In the genomic region with DNA sequence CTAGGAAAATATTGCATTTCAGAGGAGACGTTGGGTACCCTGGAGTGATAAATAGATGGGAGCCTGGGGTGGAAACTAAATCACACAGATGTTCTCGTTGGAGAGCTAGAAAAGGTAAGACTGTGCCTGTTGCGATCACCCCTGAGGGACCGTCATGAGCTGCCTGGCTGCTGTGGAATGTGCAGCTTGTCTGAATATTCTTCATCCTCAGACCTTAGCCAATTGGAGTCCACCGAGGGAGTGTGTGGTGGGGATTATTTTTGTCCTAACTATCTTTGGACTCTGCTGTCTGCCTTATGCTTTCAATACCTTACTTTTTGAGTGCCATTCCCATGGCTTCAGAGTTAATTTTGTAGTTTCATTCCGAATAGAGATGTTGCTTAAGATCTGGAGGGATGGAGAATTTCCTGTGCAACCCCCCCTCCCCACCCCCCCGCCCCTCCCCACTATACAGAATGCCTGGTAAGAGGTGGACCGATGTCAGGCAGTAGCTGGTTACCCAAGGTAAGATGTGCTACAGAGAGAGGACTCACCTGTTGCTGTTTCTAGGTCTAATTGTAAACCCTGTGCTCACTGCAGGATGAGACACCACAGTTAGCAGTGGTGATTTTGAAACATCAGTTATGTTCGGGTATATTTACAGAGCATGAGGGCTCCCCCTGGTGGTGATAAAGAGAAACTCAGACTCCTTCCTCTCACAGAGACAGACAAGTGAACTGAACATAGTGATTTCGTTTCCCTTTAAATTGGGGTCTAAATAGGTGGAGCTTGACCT, we compare ENCODE assay signal across 8 mouse cellular contexts. TPM values are rescaled to one million over a fixed set of nuclear protein-coding genes. Genes with fewer than 3 reads are reported as not detected.
A peak's percentile ranks its signal among the peaks of the same experiment; 100 is the strongest.
DNase-seq lines count a peak whose midpoint lies in the region; ATAC-seq and TF ChIP-seq lines count a peak whose summit lies in the region.

No protein-coding gene starts in this region.

- peak; percentile 82 for ATAC-seq in embryonic facial prominence, embryonic 14.5 days (ENCODE audit: low read depth)
- ATAC-seq in heart, embryonic 11.5 days (replicated peaks; ENCODE audit: insufficient number of reproducible peaks, low FRiP score, low TSS enrichment) = 0 out of 2 replicates have a peak, but pooled peaks have one; percentile 31
- ATAC-seq in limb, embryonic 13.5 days (ENCODE audit: low FRiP score, low read depth) = peak; percentile 82
- peak; percentile 20 for ATAC-seq in midbrain, postnatal 0 days (ENCODE audit: low FRiP score)
- peak; percentile 57; the same call in 1 of the 2 replicates for ATAC-seq in stomach, postnatal 0 days (ENCODE audit: low FRiP score, low TSS enrichment)

- in situ Hi-C loops in CH12.LX (cut with MboI; ENCODE audit: low pct_ligation_motif_present, low pct_unique_long_range_greater_than_20kb, low sequenced_read_pairs) = no loop called here

- WGBS in embryonic facial prominence, embryonic 14.5 days = 50% methylated on average over 10 of the region's 10 CpGs
- 46% methylated on average over 10 of the region's 10 CpGs for WGBS in heart, embryonic 11.5 days (ENCODE audit: insufficient replicate concordance)
- WGBS in limb, embryonic 13.5 days = 45% methylated on average over 10 of the region's 10 CpGs
- WGBS in midbrain, postnatal 0 days = 59% methylated on average over 10 of the region's 10 CpGs
- whole genome bisulfite sequencing in stomach, postnatal 0 days = 48% methylated on average over 10 of the region's 10 CpGs

- peak overlapping the region; percentile 48; the same call in 1 of the 2 replicates for H3K4me2 ChIP-seq in CH12.LX (ENCODE audit: insufficient read depth, low read depth, poor library complexity, severe bottlenecking)
- H3K4me2 ChIP-seq in embryonic facial prominence, embryonic 14.5 days (ENCODE audit: low read depth, low read length) = no peak overlapping the region
- H3K4me2 ChIP-seq in heart, embryonic 11.5 days = peak overlapping the region; percentile 27; the same call in 1 of the 2 replicates
- no peak overlapping the region for H3K4me2 ChIP-seq in limb, embryonic 13.5 days (replicated peaks)
- no peak overlapping the region for H3K4me2 ChIP-seq in midbrain, postnatal 0 days (ENCODE audit: low read depth, low read length, poor library complexity, severe bottlenecking)
- H3K4me2 ChIP-seq in stomach, postnatal 0 days (replicated peaks; ENCODE audit: low read depth) = no peak overlapping the region

- TF ChIP-seq RAD21 in CH12.LX (IDR thresholded peaks at IDR 0.05; ENCODE audit: low read depth, low read length) = peak; percentile 71

- no peaks in the 10 kb centered on the region for H3K9me3 ChIP-seq in CH12.LX (replicated peaks; ENCODE audit: low read length)
- no peaks in the 10 kb centered on the region for H3K9me3 ChIP-seq in embryonic facial prominence, embryonic 14.5 days (ENCODE audit: control insufficient read depth, low read length)
- no peaks in the 10 kb centered on the region for H3K9me3 ChIP-seq in heart, embryonic 11.5 days (replicated peaks; ENCODE audit: control insufficient read depth, low read length)
- H3K9me3 ChIP-seq in limb, embryonic 13.5 days = no peaks in the 10 kb centered on the region
- no peaks in the 10 kb centered on the region for H3K9me3 ChIP-seq in midbrain, postnatal 0 days (ENCODE audit: low read length)
- no peaks in the 10 kb centered on the region for H3K9me3 ChIP-seq in stomach, postnatal 0 days (ENCODE audit: control insufficient read depth, low read length)

- H3K4me1 ChIP-seq in CH12.LX (ENCODE audit: control insufficient read depth in 1 of 2, insufficient read depth in 2 of 2) = no peaks in the 10 kb centered on the region
- H3K4me1 ChIP-seq in embryonic facial prominence, embryonic 14.5 days (ENCODE audit: control insufficient read depth, insufficient read depth, low read length) = no peaks in the 10 kb centered on the region
- peaks cover 5% of the 10 kb centered on the region; the same call in 1 of the 2 replicates for H3K4me1 ChIP-seq in heart, embryonic 11.5 days (ENCODE audit: control insufficient read depth, insufficient read depth, low read length)
- H3K4me1 ChIP-seq in limb, embryonic 13.5 days = no peaks in the 10 kb centered on the region
- H3K4me1 ChIP-seq in midbrain, postnatal 0 days (ENCODE audit: insufficient read depth, low read length) = no peaks in the 10 kb centered on the region
- no peaks in the 10 kb centered on the region for H3K4me1 ChIP-seq in stomach, postnatal 0 days (replicated peaks; ENCODE audit: control insufficient read depth, insufficient read depth)

- no peaks in the 10 kb centered on the region for H3K27me3 ChIP-seq in CH12.LX (replicated peaks)
- no peaks in the 10 kb centered on the region for H3K27me3 ChIP-seq in embryonic facial prominence, embryonic 14.5 days (replicated peaks; ENCODE audit: control insufficient read depth, insufficient read depth, low read length)
- no peaks in the 10 kb centered on the region for H3K27me3 ChIP-seq in heart, embryonic 11.5 days (ENCODE audit: control insufficient read depth, insufficient read depth, low read length)
- H3K27me3 ChIP-seq in limb, embryonic 13.5 days = no peaks in the 10 kb centered on the region
- no peaks in the 10 kb centered on the region for H3K27me3 ChIP-seq in midbrain, postnatal 0 days (ENCODE audit: insufficient read depth, low read length)
- H3K27me3 ChIP-seq in stomach, postnatal 0 days (ENCODE audit: control insufficient read depth, insufficient read depth, low read length) = no peaks in the 10 kb centered on the region

- H3K4me3 ChIP-seq in CH12.LX (replicated peaks in 1 of 3; ENCODE audit: low read depth in 2 of 3, low read length in 2 of 3, poor library complexity in 1 of 3) = no peak overlapping the region
- no peak overlapping the region for H3K4me3 ChIP-seq in embryonic facial prominence, embryonic 14.5 days (ENCODE audit: low read depth, low read length)
- no peak overlapping the region for H3K4me3 ChIP-seq in heart, embryonic 11.5 days (ENCODE audit: low read depth, low read length)
- H3K4me3 ChIP-seq in limb, embryonic 13.5 days = no peak overlapping the region
- no peak overlapping the region for H3K4me3 ChIP-seq in midbrain, postnatal 0 days (ENCODE audit: low read depth, low read length)
- no peak overlapping the region for H3K4me3 ChIP-seq in stomach, postnatal 0 days (ENCODE audit: low read depth, low read length)

- H3K79me2 ChIP-seq in CH12.LX (replicated peaks; ENCODE audit: control insufficient read depth, extremely low read depth, insufficient read depth, poor library complexity, severe bottlenecking) = no peaks in the 10 kb centered on the region

- peak; percentile 83 to 84 for TF ChIP-seq CTCF in CH12.LX (conservative IDR thresholded peaks at IDR 0.05 in 1 of 2, IDR thresholded peaks at IDR 0.05 in 1 of 2; ENCODE audit: low read depth in 2 of 2, low read length in 2 of 2)
- TF ChIP-seq CTCF in midbrain, postnatal 0 days (IDR thresholded peaks at IDR 0.05) = peak; percentile 96
- TF ChIP-seq CTCF in stomach, postnatal 0 days (IDR thresholded peaks at IDR 0.05; ENCODE audit: low read depth) = peak; percentile 93

- H3K9ac ChIP-seq in CH12.LX (ENCODE audit: insufficient read depth, low read depth) = no peak overlapping the region
- H3K9ac ChIP-seq in embryonic facial prominence, embryonic 14.5 days (ENCODE audit: low read depth, low read length) = no peak overlapping the region
- no peak overlapping the region for H3K9ac ChIP-seq in heart, embryonic 11.5 days (ENCODE audit: low read depth, low read length)
- H3K9ac ChIP-seq in limb, embryonic 13.5 days = no peak overlapping the region
- H3K9ac ChIP-seq in midbrain, postnatal 0 days (replicated peaks; ENCODE audit: low read length, poor library complexity, severe bottlenecking) = no peak overlapping the region
- no peak overlapping the region for H3K9ac ChIP-seq in stomach, postnatal 0 days (ENCODE audit: low read length)

- TF ChIP-seq EP300 in CH12.LX (IDR thresholded peaks at IDR 0.05; ENCODE audit: low read length) = no peak
- TF ChIP-seq EP300 in stomach, postnatal 0 days (optimal IDR thresholded peaks at IDR 0.05) = no peak

- DNase-seq in CH12.LX (ENCODE audit: extremely low read depth) = peak; percentile 82
- DNase-seq in adrenal gland, postnatal 36 days = peak; percentile 49 to 80
- peak; percentile 89 for DNase-seq in embryonic facial prominence, embryonic 14.5 days (ENCODE audit: low spot score)
- peak; percentile 77 for DNase-seq in kidney, adult 9 months
- DNase-seq in midbrain, postnatal 0 days (ENCODE audit: low spot score) = peak; percentile 92
- DNase-seq in stomach, postnatal 0 days (ENCODE audit: low spot score) = peak; percentile 45

- H3K27ac ChIP-seq in CH12.LX (ENCODE audit: insufficient read depth, low read depth) = no peak overlapping the region
- H3K27ac ChIP-seq in embryonic facial prominence, embryonic 14.5 days (replicated peaks; ENCODE audit: low read depth, low read length) = no peak overlapping the region
- H3K27ac ChIP-seq in heart, embryonic 11.5 days (ENCODE audit: low read depth, low read length) = no peak overlapping the region
- H3K27ac ChIP-seq in limb, embryonic 13.5 days = no peak overlapping the region
- no peak overlapping the region for H3K27ac ChIP-seq in midbrain, postnatal 0 days (ENCODE audit: low read depth, low read length)
- no peak overlapping the region for H3K27ac ChIP-seq in stomach, postnatal 0 days (replicated peaks)

- no peaks in the 10 kb centered on the region for H3K36me3 ChIP-seq in CH12.LX (replicated peaks in 1 of 2; ENCODE audit: control insufficient read depth in 1 of 2, insufficient read depth in 1 of 2, low read length in 1 of 2)
- no peaks in the 10 kb centered on the region for H3K36me3 ChIP-seq in embryonic facial prominence, embryonic 14.5 days (ENCODE audit: control insufficient read depth, insufficient read depth, low read length)
- no peaks in the 10 kb centered on the region for H3K36me3 ChIP-seq in heart, embryonic 11.5 days (ENCODE audit: control insufficient read depth, insufficient read depth, low read length)
- no peaks in the 10 kb centered on the region for H3K36me3 ChIP-seq in limb, embryonic 13.5 days
- no peaks in the 10 kb centered on the region for H3K36me3 ChIP-seq in midbrain, postnatal 0 days (ENCODE audit: insufficient read depth, low read length)
- H3K36me3 ChIP-seq in stomach, postnatal 0 days (ENCODE audit: control insufficient read depth, insufficient read depth, low read length) = no peaks in the 10 kb centered on the region

- dilution Hi-C loops in CH12.LX (cut with MboI; ENCODE audit: extremely low pct_ligation_motif_present, extremely low pct_unique_long_range_greater_than_20kb, low sequenced_read_pairs) = no loop called here

- TF ChIP-seq POLR2A in CH12.LX (IDR thresholded peaks at IDR 0.05; ENCODE audit: low read depth, low read length) = no peak

RNA-seq across cellular contexts. Expression of gene Krr1, which starts 15.0 kb away (rescaled TPM):
- total RNA-seq in CH12.LX (2012; rRNA removed) = 56.9 and 72.5 TPM in 2 replicates
- 108 and 124 TPM in 2 replicates for total RNA-seq in CH12.LX (2014; rRNA removed)
- polyA plus RNA-seq in CH12.LX (2012; ENCODE audit: insufficient read length, low read depth) = 58.7 and 68.7 TPM in 2 replicates
- 10 to 100 TPM; 39.0 to 41.5 TPM for total RNA-seq in adrenal gland, postnatal 36 days (2021)
- polyA plus RNA-seq in embryonic facial prominence, embryonic 14.5 days (2014; fragmentation: Nextera tagmentation; extraction: Ambion mirVana) = 36.8 and 45.9 TPM in 2 replicates
- 35.4 and 35.6 TPM in 2 replicates for polyA plus RNA-seq in heart, embryonic 11.5 days (2014; fragmentation: Nextera tagmentation; extraction: Ambion mirVana)
- polyA plus RNA-seq in limb, embryonic 13.5 days (2015; fragmentation: Nextera tagmentation; extraction: Ambion mirVana) = 45.0 and 48.7 TPM in 2 replicates
- total RNA-seq in midbrain, postnatal 0 days (2014; rRNA removed) = 26.2 and 27.5 TPM in 2 replicates
- polyA plus RNA-seq in midbrain, postnatal 0 days (2015; fragmentation: Nextera tagmentation; extraction: Ambion mirVana) = 27.5 and 27.9 TPM in 2 replicates
- 17.6 and 18.6 TPM in 2 replicates for polyA plus RNA-seq in stomach, postnatal 0 days (2015; fragmentation: Nextera tagmentation; extraction: Ambion mirVana)

RNA-seq across cellular contexts. Expression of gene Glipr1, which starts 45.0 kb away (rescaled TPM):
- total RNA-seq in CH12.LX (2012; rRNA removed) = 341 and 362 TPM in 2 replicates
- 907 and 1,004 TPM in 2 replicates for total RNA-seq in CH12.LX (2014; rRNA removed)
- polyA plus RNA-seq in CH12.LX (2012; ENCODE audit: insufficient read length, low read depth) = 471 and 472 TPM in 2 replicates
- 1 to 10 TPM; 1.5 to 2.1 TPM for total RNA-seq in adrenal gland, postnatal 36 days (2021)
- polyA plus RNA-seq in embryonic facial prominence, embryonic 14.5 days (2014; fragmentation: Nextera tagmentation; extraction: Ambion mirVana) = 3.5 and 3.7 TPM in 2 replicates
- polyA plus RNA-seq in heart, embryonic 11.5 days (2014; fragmentation: Nextera tagmentation; extraction: Ambion mirVana) = 1.5 and 2.1 TPM in 2 replicates
- polyA plus RNA-seq in limb, embryonic 13.5 days (2015; fragmentation: Nextera tagmentation; extraction: Ambion mirVana) = 1.3 and 2.7 TPM in 2 replicates
- total RNA-seq in midbrain, postnatal 0 days (2014; rRNA removed) = 0.49 and 2.7 TPM in 2 replicates
- polyA plus RNA-seq in midbrain, postnatal 0 days (2015; fragmentation: Nextera tagmentation; extraction: Ambion mirVana) = 0.85 and 1.2 TPM in 2 replicates
- 12.9 and 16.0 TPM in 2 replicates for polyA plus RNA-seq in stomach, postnatal 0 days (2015; fragmentation: Nextera tagmentation; extraction: Ambion mirVana)

Comparison
In these comparisons a context has a peak if more than half of its experiments do, and no peak if none do; other contexts are left out.
1. H3K4me2 ChIP-seq: peak in CH12.LX (single experiment) and heart, embryonic 11.5 days (single experiment); none in embryonic facial prominence, embryonic 14.5 days (single experiment), limb, embryonic 13.5 days (single experiment), midbrain, postnatal 0 days (single experiment) and stomach, postnatal 0 days (single experiment).
2. ATAC-seq: peak in every context shown above with its lines; median percentile 82 in embryonic facial prominence, embryonic 14.5 days; 82 in limb, embryonic 13.5 days; 57 in stomach, postnatal 0 days; 31 in heart, embryonic 11.5 days; 20 in midbrain, postnatal 0 days.
3. RNA of gene Glipr1, which starts 45.0 kb away (polyA plus RNA-seq): 471 to 472 TPM in CH12.LX; 12.9 to 16.0 TPM in stomach, postnatal 0 days, 3.5 to 3.7 TPM in embryonic facial prominence, embryonic 14.5 days, 1.3 to 2.7 TPM in limb, embryonic 13.5 days, 1.5 to 2.1 TPM in heart, embryonic 11.5 days and 0.85 to 1.2 TPM in midbrain, postnatal 0 days; every median in the first group is over 10 times any median in the second.
4. Peak in every context shown above with its lines, with median percentiles within 50 percentile points of each other: DNase-seq and CTCF ChIP-seq.